Mouse (Mus musculus): Measurements from ENCODE around the gene Gm43191.

DNA sequence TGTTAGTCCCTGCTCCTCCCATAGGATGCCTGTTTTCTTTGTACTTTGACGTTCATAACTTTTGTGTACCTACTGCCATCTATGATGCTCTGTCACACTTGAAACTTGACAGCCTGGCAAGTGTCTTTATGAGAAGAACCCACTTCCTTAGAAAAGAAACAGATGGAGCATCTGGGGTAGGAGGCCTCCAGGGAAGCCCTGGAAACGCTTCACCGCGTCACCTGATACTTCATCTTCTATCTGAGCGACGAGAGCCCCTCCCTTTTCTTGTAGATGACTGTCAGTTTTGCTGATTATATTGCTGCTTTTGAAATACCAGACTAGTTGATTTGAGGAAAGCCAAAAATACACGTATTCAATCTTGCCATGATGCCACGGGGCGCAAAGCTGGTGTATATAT, 76.5 kb downstream of the Gm43191 start:
- no peak for TF ChIP-seq POLR2A (IDR thresholded peaks at IDR 0.05; ENCODE audit: extremely low read depth, insufficient read depth, low read length)
- TF ChIP-seq CTCF (IDR thresholded peaks at IDR 0.05; ENCODE audit: extremely low read depth, insufficient read depth, low read length), result no peak

All from cortical plate, adult 2 months (tissue).